Mouse (Mus musculus) forebrain, embryonic 15.5 days (tissue): ENCODE measurements around the gene Emc7. TPM values are rescaled to one million over a fixed set of nuclear protein-coding genes. Genes with fewer than 3 reads are reported as not detected.

Experiments
- ATAC-seq: fragments of 200-750 bp; cut with Nextera tagmentation; replicated peaks from 2 replicates; pipeline ENCODE4 v1.8.0; 2017; ENCODE audit warnings: mild to moderate bottlenecking, moderate TSS enrichment, moderate library complexity
- H3K27ac ChIP-seq: fragments of 300-500 bp; sonication (generic); replicated peaks from 2 replicates; pipeline ENCODE4 v1.5.1; 2015; ENCODE audit warnings: mild to moderate bottlenecking, inconsistent platforms
- H3K27me3 ChIP-seq: fragments of 300-500 bp; sonication (generic); 2 replicates; pipeline ENCODE4 v1.6.1; 2015; ENCODE audit warnings: inconsistent platforms
- H3K36me3 ChIP-seq: fragments of 300-500 bp; sonication (generic); 2 replicates; pipeline ENCODE4 v1.6.1; 2015; ENCODE audit warnings: mild to moderate bottlenecking, inconsistent platforms
- H3K4me1 ChIP-seq: fragments of 300-500 bp; sonication (generic); 2 replicates; pipeline ENCODE4 v1.6.1; 2015; ENCODE audit warnings: inconsistent platforms
- H3K4me2 ChIP-seq: fragments of 300-500 bp; sonication (generic); replicated peaks from 2 replicates; pipeline ENCODE4 v1.6.1; 2015; ENCODE audit warnings: mild to moderate bottlenecking, inconsistent platforms
- H3K4me3 ChIP-seq: fragments of 300-500 bp; sonication (generic); 2 replicates; pipeline ENCODE4 v1.5.1; 2015; ENCODE audit warnings: mild to moderate bottlenecking, inconsistent platforms
- H3K9ac ChIP-seq: fragments of 300-500 bp; sonication (generic); replicated peaks from 2 replicates; pipeline ENCODE4 v1.6.1; 2015; ENCODE audit warnings: mild to moderate bottlenecking, inconsistent platforms
- H3K9me3 ChIP-seq: fragments of 300-500 bp; sonication (generic); 2 replicates; pipeline ENCODE4 v1.6.1; 2016; ENCODE audit warnings: inconsistent platforms
- WGBS: fragments of 180-500 bp; shearing (Covaris S2); methylation state at CpG from one replicate; pipeline ENCODE4 v1.1.7; 2015; ENCODE audit warnings: mixed read lengths; 5-methylcytosine and 5-hydroxymethylcytosine counted together
- polyA plus RNA-seq: library from polyadenylated mRNA; unstranded; fragments of >200 nt; fragmentation: Nextera tagmentation; extraction: Ambion mirVana; gene quantifications from 2 replicates; pipeline ENCODE4 v1.2.1, GENCODE M21; 2015

The Emc7 gene
- polyA plus RNA-seq, 1 experiment from 2014 or later = 16.2 TPM

- WGBS = 66% methylated on average over 5 of the region's 5 CpGs
- no peaks in the 10 kb centered on the region for H3K4me1 ChIP-seq
- H3K36me3 ChIP-seq = no peaks in the 10 kb centered on the region
- no peak overlapping the region for H3K4me2 ChIP-seq
- H3K4me3 ChIP-seq = no peak overlapping the region
- no peaks in the 10 kb centered on the region for H3K9me3 ChIP-seq
- no peak overlapping the region for H3K27ac ChIP-seq
- no peak overlapping the region for H3K9ac ChIP-seq
- no peak for ATAC-seq
- no peaks in the 10 kb centered on the region for H3K27me3 ChIP-seq
Measured at GRCm38 (mm10) chr2:112506841-112507435, 52.1 kb downstream of the Emc7 start.

GRCm38 (mm10) chr2:112507444-112507843, 52.6 kb downstream of the Emc7 start:
- Histone ChIP-seq H3K27ac (no peak overlapping the region), H3K4me3 (no peak overlapping the region), H3K4me1 (no peaks in the 10 kb centered on the region), H3K9me3 (no peaks in the 10 kb centered on the region), H3K27me3 (no peaks in the 10 kb centered on the region), H3K4me2 (no peak overlapping the region), H3K36me3 (no peaks in the 10 kb centered on the region), H3K9ac (no peak overlapping the region)
- no peak for ATAC-seq
- WGBS = 97% methylated on average over 1 of the region's 1 CpGs

GRCm38 (mm10) chr2:112510140-112510539, 55.3 kb downstream of the Emc7 start:
- H3K9ac ChIP-seq = no peak overlapping the region
- no peak overlapping the region for H3K27ac ChIP-seq
- WGBS = 99% methylated on average over 4 of the region's 4 CpGs

GRCm38 (mm10) chr2:112513036-112513435, 58.2 kb downstream of the Emc7 start:
- no peaks in the 10 kb centered on the region for H3K27me3 ChIP-seq
- H3K9ac ChIP-seq = no peak overlapping the region
- no peak overlapping the region for H3K4me2 ChIP-seq
- no peak overlapping the region for H3K4me3 ChIP-seq
- H3K9me3 ChIP-seq = no peaks in the 10 kb centered on the region
- ATAC-seq = no peak
- no peaks in the 10 kb centered on the region for H3K36me3 ChIP-seq
- no peak overlapping the region for H3K27ac ChIP-seq
- H3K4me1 ChIP-seq = no peaks in the 10 kb centered on the region
- 88% methylated on average over 1 of the region's 1 CpGs for WGBS

More at GRCm38 (mm10) chr2:112510140-112510539, 55.3 kb downstream of the Emc7 start:
- no peak overlapping the region for H3K4me2 ChIP-seq
- ATAC-seq = no peak
- no peaks in the 10 kb centered on the region for H3K4me1 ChIP-seq
- H3K27me3 ChIP-seq = no peaks in the 10 kb centered on the region
- no peaks in the 10 kb centered on the region for H3K36me3 ChIP-seq
- H3K9me3 ChIP-seq = no peaks in the 10 kb centered on the region
- no peak overlapping the region for H3K4me3 ChIP-seq

- no peak overlapping the region for H3K4me3 ChIP-seq
- no peak for ATAC-seq
- 86% methylated on average over 3 of the region's 3 CpGs for WGBS
- no peak overlapping the region for H3K9ac ChIP-seq
- no peaks in the 10 kb centered on the region for H3K36me3 ChIP-seq
- H3K9me3 ChIP-seq = no peaks in the 10 kb centered on the region
- no peaks in the 10 kb centered on the region for H3K4me1 ChIP-seq
- H3K27me3 ChIP-seq = no peaks in the 10 kb centered on the region
- no peak overlapping the region for H3K4me2 ChIP-seq
- H3K27ac ChIP-seq = no peak overlapping the region
Measured at GRCm38 (mm10) chr2:112516728-112517127, 61.9 kb downstream of the Emc7 start.

GRCm38 (mm10) chr2:112517218-112517617, 62.4 kb downstream of the Emc7 start:
- no peak overlapping the region for H3K27ac ChIP-seq
- H3K9ac ChIP-seq = no peak overlapping the region
- H3K4me2 ChIP-seq = no peak overlapping the region
- no peaks in the 10 kb centered on the region for H3K36me3 ChIP-seq
- no peaks in the 10 kb centered on the region for H3K9me3 ChIP-seq
- no peaks in the 10 kb centered on the region for H3K27me3 ChIP-seq
- no peak overlapping the region for H3K4me3 ChIP-seq
- H3K4me1 ChIP-seq = no peaks in the 10 kb centered on the region
- no peak for ATAC-seq
- 93% methylated on average over 3 of the region's 3 CpGs for WGBS

- H3K27me3 ChIP-seq = no peaks in the 10 kb centered on the region
- H3K27ac ChIP-seq = no peak overlapping the region
- H3K4me3 ChIP-seq = no peak overlapping the region
- H3K4me1 ChIP-seq = no peaks in the 10 kb centered on the region
- H3K4me2 ChIP-seq = no peak overlapping the region
- no peaks in the 10 kb centered on the region for H3K9me3 ChIP-seq
- no peaks in the 10 kb centered on the region for H3K36me3 ChIP-seq
- no peak overlapping the region for H3K9ac ChIP-seq
- no peak for ATAC-seq
Measured at GRCm38 (mm10) chr2:112518541-112518940, 63.7 kb downstream of the Emc7 start.

- 86% methylated on average over 4 of the region's 4 CpGs for WGBS
- H3K9me3 ChIP-seq = no peaks in the 10 kb centered on the region
- no peak overlapping the region for H3K27ac ChIP-seq
Measured at GRCm38 (mm10) chr2:112520526-112521482, 66.0 kb downstream of the Emc7 start.

More at GRCm38 (mm10) chr2:112520526-112521482, 66.0 kb downstream of the Emc7 start:
- no peak for ATAC-seq
- Histone ChIP-seq H3K4me2 (no peak overlapping the region), H3K9ac (no peak overlapping the region), H3K27me3 (no peaks in the 10 kb centered on the region), H3K4me3 (no peak overlapping the region), H3K36me3 (no peaks in the 10 kb centered on the region), H3K4me1 (no peaks in the 10 kb centered on the region)

Other genes with a start within 250 kb of the Emc7 start
- 13.4 and 15.2 TPM in 2 replicates for gene Lpcat4, start 215.5 kb upstream of the Emc7 start, polyA plus RNA-seq
- 0.04 TPM in 1 of 2 replicates, not detected in the other for gene Nutm1, start 195.7 kb upstream of the Emc7 start, polyA plus RNA-seq
- gene Nop10, start 193.1 kb upstream of the Emc7 start, polyA plus RNA-seq = 164 and 187 TPM in 2 replicates
- gene Slc12a6, start 189.2 kb upstream of the Emc7 start, polyA plus RNA-seq = 15.6 and 16.9 TPM in 2 replicates
- 0.06 TPM in 1 of 2 replicates, not detected in the other for gene Gm21985, start 188.7 kb upstream of the Emc7 start, polyA plus RNA-seq
- gene Emc4, start 87.0 kb upstream of the Emc7 start, polyA plus RNA-seq = 160 and 166 TPM in 2 replicates
- gene Katnbl1, start 75.8 kb upstream of the Emc7 start, polyA plus RNA-seq = 42.9 and 46.7 TPM in 2 replicates
- 0.56 and 0.83 TPM in 2 replicates for gene Chrm5, start 25.8 kb downstream of the Emc7 start, polyA plus RNA-seq
- 3.6 and 3.7 TPM in 2 replicates for gene Aven, start 38.0 kb downstream of the Emc7 start, polyA plus RNA-seq